Mouse (Mus musculus): ENCODE data around the gene Arid1a.
A peak's percentile ranks its signal among the peaks of the same experiment; 100 is the strongest.
"Not testable (repeated sequence)": the region's sequence is repeated elsewhere in the genome, so short reads cannot be mapped to it uniquely, and the experiment has no call there.

Arid1a gene

GRCm38 (mm10) chr4:133674331-133674695 lies 82.3 kb downstream of the Arid1a start:
- no peak for DNase-seq (ENCODE audit: low spot score)

DNA sequence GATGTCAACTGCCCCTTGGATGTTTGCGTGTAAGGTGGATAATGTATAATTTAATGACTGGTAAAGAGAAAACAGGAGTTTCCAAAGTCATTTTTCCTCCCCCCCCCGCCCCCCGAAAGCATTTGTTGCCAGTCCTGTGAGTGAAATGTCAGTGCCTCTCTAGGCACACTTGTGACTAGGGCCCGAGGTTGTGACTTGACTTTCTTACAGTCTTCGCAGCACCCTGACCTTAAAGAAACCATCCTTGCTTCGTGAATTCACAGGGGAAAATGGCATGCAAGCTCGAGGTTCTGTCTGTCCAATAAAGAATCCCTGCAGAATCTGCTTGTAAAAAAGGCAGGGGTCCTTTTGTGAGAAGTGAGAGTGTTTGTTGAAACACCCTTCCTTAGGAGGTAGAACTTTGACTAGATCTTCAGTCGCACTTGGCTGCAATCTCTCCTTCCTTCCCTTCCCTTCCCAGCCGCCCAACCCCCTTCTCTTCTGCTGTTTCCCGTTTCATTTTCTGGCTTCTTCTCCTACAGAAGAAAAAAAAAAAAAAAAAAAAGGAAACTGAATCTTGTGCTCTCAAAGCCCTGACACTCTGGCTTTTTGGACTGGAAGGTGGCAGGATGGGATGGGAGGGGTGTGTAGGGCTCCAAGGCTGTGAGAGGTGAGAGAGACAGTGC lies 82.8 kb downstream of the Arid1a start:
- peak; percentile 48 for DNase-seq (ENCODE audit: low spot score)

DNA sequence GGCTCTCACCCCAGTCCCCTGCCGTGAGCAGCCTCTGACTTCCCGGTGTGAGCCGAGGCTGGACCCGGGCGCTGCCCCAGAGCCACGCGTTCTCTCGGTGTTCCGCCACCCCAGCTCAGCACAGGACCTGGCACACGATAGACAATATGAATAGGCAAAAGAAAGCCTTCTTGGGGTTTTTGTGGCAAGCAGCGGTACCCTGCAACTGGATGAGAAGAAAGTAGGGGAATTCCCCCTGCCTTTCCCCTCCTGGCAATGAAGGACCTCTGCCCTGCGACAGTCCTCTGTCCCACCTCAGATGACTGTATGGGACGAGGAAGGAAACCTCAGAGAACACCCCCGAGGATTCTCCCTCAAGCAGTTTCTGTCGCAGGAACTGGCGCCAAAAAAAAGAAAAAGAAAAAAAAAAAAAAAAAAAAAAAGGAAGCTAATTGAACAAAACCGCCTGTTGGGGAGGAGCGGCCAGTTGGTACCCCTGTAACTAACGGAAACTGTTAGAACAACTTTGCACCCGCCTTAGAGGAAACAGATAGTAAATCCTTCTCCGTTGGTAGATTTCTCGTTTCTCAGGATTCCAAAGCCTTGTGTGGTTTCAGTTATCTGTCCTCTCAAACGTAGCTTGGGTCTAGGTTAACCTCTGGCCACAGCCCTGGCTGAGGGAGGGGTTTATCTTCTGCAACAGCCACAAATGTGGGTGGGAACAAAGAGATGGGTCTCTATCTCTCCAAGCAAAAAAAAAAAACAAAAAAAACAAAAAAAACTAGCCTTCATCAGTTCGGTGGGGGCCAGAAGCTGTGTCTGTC lies 83.5 kb downstream of the Arid1a start:
- peak; percentile 77 for DNase-seq (ENCODE audit: low spot score)

GRCm38 (mm10) chr4:133671881-133672844 lies 84.4 kb downstream of the Arid1a start, which contains the start of gene Pigv:
TSS of gene Pigv (minus strand) at chr4:133672647.
- DNase-seq (ENCODE audit: low spot score) = peak; percentile 81

- peak; percentile 77 for DNase-seq (ENCODE audit: low spot score)
These were observed 85.2 kb downstream of the Arid1a start for GRCm38 (mm10) chr4:133671184-133671880.

DNA sequence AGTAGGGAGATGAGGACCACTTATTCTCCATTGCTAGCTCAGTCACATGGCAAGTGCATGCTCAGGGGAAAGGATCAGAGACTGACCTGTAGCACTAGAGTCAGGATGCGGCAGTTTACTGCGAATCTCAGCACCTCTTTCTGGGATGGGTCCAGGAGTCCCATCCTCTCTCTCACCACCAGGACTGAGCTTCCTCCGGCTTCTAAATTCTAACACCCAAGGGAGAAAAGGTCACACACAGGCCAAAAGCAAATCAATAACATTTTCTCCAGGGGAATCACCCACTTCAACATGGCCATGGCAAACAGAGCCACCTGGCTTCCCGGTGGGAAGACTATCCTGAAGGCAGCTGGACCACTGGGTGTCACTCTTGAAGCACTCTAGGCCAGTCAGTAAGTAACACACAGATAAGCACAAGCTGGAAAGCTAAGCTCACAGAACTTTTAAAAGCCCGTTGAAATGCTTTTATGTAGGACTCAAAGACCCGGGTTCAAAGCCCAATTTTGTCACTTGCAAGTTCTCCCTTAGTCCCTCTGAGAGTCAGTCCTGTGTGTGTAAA lies 86.8 kb downstream of the Arid1a start:
- no peak for DNase-seq (ENCODE audit: low spot score)

GRCm38 (mm10) chr4:133668537-133668936 lies 88.0 kb downstream of the Arid1a start:
- DNase-seq (ENCODE audit: low spot score) = no peak

DNA sequence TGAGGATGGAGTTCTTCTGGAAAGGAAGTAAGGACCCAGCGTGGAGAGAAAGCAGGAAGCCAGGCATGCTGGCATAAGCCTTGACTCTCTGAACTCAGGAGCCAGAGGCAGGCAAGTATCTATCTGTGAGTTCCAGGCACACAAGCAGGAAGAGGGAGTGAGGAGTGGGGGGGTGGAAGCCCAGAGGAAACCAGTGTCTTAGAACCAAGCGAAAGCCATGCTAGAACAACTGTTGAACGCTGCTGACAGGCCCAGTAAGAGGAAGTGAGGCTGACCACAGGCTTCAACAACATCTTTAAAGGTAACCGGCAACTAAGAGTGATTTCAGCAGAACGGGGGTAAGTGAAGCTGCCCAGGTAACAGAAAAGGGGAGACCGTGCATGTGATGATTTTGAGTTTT lies 90.4 kb downstream of the Arid1a start:
- no peak for DNase-seq (ENCODE audit: low spot score)

- DNase-seq (ENCODE audit: low spot score) = no peak
These were observed 91.5 kb downstream of the Arid1a start for GRCm38 (mm10) chr4:133665118-133665517.

- no peak for DNase-seq (ENCODE audit: low spot score)
These were observed 93.6 kb downstream of the Arid1a start for GRCm38 (mm10) chr4:133662945-133663344.

- no peak for DNase-seq (ENCODE audit: low spot score)
These were observed 94.1 kb downstream of the Arid1a start for GRCm38 (mm10) chr4:133662421-133662820.

GRCm38 (mm10) chr4:133660193-133661155 lies 96.1 kb downstream of the Arid1a start:
- DNase-seq (ENCODE audit: low spot score) = no peak

GRCm38 (mm10) chr4:133659497-133660192 lies 96.9 kb downstream of the Arid1a start:
- DNase-seq (ENCODE audit: low spot score) = no peak

- DNase-seq (ENCODE audit: low spot score) = no peak
These were observed 97.8 kb downstream of the Arid1a start for GRCm38 (mm10) chr4:133658729-133659128.

DNA sequence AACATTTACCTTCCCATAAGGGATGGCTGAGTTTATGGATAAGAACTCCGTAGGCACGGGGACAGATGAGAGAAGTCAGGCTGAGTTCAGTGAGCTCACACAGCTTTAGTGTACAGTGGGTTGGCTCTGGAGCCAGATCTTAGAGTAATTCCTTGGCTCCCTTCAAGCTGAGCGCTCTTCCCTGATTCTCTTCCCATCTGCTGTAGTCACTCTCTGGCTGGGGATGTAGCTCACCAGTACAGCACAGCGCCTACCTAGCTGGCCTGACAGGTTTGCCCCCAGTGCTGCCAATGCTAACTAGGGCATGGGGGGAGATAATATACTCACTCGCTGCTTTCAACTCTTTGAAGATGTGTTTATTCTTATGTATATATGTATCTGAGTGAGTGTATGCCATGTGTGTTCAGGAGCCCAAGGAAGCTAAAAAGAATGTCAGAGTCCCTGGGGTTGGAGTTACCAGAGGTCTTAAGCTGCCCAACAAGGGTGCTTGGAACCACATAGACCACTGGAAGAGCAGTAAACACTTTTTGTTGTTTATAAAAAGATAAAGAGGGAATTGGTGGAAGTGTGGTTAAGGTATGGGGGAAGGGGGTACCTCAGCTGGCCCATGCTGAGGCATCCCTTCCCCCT lies 98.6 kb downstream of the Arid1a start:
- no peak for DNase-seq (ENCODE audit: low spot score)

DNA sequence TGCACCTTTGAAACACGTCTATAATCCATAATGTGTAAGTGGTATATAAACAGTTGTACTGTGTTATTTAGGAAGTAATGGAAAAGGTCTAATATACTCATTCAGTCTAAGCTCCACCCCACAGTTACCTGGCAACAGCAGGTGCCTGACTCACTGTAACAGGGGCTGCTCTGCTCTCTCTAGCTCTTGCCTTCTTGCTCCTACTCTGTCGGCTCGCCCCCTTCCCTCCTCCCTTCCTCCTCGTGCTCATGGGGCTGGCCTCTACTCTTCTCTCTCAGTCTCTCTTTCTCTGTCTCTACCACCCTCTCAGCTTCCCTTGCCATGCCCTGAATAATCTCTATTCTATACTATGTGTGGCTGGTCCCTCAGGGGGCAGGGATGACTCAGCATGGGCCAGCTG lies 99.6 kb downstream of the Arid1a start:
- DNase-seq (ENCODE audit: low spot score) = no peak

- DNase-seq (ENCODE audit: low spot score) = no peak
These were observed 100.3 kb downstream of the Arid1a start for GRCm38 (mm10) chr4:133656294-133656693.

- DNase-seq (ENCODE audit: low spot score) = not testable (repeated sequence)
These were observed 102.5 kb downstream of the Arid1a start for GRCm38 (mm10) chr4:133654070-133654469.

DNA sequence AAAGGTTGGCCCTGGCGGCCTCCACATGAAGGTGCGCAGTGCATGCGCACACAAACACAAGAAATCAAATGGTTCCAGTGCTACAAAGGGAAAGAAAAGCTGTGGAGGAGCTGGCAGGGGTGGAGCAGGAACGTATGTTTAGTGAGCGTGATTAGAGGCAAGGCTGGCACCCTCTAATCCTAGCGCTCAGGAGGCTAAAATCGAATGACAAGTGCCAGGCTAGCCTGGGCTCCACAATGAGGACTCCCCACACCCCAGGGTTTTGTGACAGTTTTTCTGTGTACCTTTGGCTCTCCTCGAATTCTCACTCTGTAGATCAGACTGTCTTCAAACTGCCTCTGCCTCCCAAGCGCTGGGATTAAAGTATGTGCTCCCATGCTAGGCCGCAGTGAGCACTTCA lies 103.8 kb downstream of the Arid1a start:
- no peak for DNase-seq (ENCODE audit: low spot score)
